Mouse (Mus musculus): ENCODE measurements around the gene Ncs1. TPM values are rescaled to one million over a fixed set of nuclear protein-coding genes. Genes with fewer than 3 reads are reported as not detected.

Gene Ncs1
- total RNA-seq, 2 experiments from 2014 or later: 4.5 to 5.5 TPM

- no peak for DNase-seq (ENCODE audit: low spot score)
Measured at GRCm38 (mm10) chr2:31327186-31327585, 81.6 kb downstream of the Ncs1 start.

- no peak for DNase-seq (ENCODE audit: low spot score)
Measured at GRCm38 (mm10) chr2:31337706-31338330, 92.2 kb downstream of the Ncs1 start.

GRCm38 (mm10) chr2:31339826-31340225 is 94.2 kb downstream of the Ncs1 start:
- peak; percentile 84 for DNase-seq (ENCODE audit: low spot score)

GRCm38 (mm10) chr2:31341726-31342535 is 96.3 kb downstream of the Ncs1 start:
- DNase-seq (ENCODE audit: low spot score): peak; percentile 62

Other genes starting within 250 kb of the Ncs1 start
- 10 to 100 TPM in 1 of 2 experiments, 1 to 10 TPM in 1; 9.2 to 11.9 TPM for gene Fnbp1, start 103.8 kb upstream of the Ncs1 start, total RNA-seq (2021)
- 10 to 100 TPM; 21.7 to 23.4 TPM for gene Gpr107, start 93.5 kb upstream of the Ncs1 start, total RNA-seq (2021)
- gene Hmcn2, start 68.6 kb downstream of the Ncs1 start, total RNA-seq (2021): 10 to 100 TPM; 25.9 to 30.7 TPM
- gene Ass1, start 224.4 kb downstream of the Ncs1 start, total RNA-seq (2021): 1 to 10 TPM; 2.4 to 5.9 TPM